Mouse (Mus musculus): ENCODE measurements at regions not wholly inside any gene's neighbourhood (a gene's known extent, or its start where the extent isn't known, plus 50 kb on each side); places are given as distances from the start of the nearest gene placed in this dataset.

DNA sequence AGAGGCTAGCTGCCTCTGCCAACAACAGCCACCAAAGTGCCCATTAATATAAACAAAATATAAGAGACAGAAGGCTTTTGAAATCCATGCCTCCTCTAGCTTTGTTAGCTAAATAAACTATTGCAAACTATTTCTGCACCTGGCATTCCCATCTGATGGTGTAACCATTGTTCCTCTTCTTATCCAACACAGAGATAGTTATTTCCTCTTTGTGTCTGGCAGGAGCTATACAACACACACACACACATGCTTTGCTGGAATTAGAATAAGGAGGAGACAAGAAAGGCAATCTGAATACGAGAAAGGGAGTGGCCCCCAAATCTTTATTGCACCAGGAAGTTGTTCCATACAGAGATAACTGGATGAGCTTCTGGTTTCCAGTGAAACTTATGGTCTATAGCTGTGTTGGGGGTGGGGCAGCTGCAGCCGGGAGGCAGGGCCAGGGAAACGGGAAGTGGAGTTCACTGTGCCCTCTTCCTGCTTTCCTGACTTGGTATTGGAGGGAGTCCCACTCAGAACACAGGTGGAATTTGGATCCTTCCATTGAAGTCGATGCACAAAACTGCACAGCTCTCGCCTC lies 64.0 kb upstream of the Zdhhc17 start:
- DNase-seq, result no peak

DNA sequence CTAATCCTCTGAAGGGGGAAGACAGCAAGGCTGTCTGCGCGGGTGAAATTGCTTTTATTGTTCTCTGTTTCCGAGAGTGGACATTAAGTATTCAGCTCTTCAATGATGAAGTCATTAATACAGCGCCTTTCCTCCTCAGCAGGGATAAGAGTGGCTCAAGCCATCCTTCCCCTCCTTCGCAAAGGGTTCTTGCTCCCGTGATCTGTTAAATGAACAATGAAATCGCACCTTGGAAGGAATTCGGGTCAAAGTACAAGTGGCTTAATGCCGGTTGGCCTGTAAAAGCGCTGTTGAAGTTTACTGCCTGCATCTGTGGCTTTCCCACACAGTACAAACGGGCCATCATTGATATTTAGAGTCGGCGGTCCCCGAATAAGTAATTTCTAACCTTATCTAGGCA lies 63.3 kb upstream of the Zdhhc17 start:
- DNase-seq, result no peak

DNA sequence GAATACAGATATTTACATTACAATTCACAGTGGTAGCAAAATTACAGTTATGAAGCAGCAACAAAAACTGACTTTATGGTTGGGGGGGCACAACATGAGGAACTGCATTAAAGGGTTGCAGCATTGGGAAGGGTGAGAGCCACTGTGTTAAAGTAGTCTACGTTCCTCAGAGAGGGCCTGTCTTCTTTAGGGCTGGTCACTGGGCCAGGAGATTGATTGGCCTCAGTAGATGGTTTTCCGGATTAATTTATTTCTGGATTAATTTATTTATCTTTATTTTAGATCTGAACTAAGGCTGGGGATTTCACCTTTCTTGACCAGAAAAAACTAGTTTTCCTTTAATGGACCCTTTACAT lies 62.6 kb upstream of the Zdhhc17 start:
- DNase-seq, result no peak

DNA sequence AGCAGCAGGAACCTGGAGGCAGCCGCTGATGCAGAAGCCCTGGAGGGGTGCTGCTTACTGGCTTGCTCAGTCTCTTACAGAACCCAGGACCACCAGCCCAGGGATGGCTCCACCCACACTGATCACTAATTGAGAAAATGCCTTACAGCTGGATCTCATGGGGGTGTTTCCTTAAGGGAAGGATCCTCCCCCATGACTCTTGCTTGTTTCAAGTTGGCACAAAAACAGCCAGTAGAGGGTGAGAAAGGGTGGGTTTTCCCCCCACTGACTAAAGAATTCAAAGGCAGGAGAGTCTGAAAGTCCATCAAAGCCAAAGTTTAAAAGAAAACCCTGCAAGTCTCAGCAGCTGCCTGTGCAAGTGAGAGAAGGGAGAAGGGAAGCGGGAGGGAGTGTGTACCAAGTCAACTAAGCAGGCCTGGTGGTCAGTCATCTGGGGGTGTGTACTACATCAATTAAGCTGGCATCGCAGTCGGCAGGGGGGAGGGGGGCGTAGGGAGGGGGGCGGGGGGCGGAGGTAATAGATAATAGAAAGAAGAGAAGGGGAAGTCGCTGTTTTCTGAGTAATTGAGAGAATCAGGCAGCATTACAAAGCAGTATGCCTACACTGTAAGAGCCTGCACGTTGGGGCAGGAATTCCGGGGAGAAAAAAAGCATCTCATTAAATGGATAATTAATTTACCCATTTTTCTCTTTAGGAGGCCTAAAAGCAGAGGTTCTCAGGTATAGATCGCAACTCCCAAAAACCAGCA lies 62.0 kb upstream of the Zdhhc17 start:
- no peak for DNase-seq

DNA sequence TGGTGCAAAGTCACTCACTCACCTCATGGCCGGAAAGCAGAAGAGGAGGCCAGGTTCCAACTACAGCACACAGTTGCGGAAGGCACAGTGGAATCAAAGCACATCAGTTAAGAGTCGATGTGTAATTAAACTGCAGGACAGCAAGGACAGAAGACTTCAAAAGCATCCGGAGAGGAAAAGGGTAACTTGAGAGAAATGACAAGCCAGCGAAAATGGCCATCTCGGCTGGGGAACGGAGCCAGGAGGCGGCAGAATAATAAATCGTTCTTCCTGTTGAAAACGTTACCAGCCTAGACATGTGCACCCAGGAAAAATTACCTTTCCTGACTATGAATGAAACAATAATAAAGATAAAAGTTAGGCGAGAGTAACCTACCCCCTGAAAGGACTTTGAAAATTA lies 56.2 kb upstream of the Zdhhc17 start:
- no peak for DNase-seq

DNA sequence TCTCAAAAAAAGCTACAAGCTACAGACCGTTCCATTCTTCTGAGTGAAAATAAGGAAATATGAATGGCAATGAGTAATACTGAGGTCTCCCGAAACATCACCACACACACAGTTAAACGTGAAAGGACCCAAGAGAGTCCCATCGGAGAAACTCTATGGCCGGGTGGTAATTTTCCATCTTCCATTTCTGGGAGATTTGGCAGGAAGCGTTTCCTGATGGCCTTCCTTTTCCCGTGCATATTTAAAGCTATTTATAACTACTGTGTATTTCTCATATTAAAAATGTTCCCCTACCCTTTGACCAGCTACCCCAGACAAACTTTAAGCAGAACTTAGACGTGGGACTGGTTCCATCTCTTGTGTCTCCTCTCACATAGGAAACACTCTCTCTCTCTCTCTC lies 50.7 kb upstream of the Zdhhc17 start:
- no peak for DNase-seq

Measured in layer of hippocampus, adult 9-11 months (tissue).